Mouse (Mus musculus): ENCODE measurements around the gene Dcps. TPM values are rescaled to one million over a fixed set of nuclear protein-coding genes. Genes with fewer than 3 reads are reported as not detected.
"Not testable (repeated sequence)": the region's sequence is repeated elsewhere in the genome, so short reads cannot be mapped to it uniquely, and the experiment has no call there.

Gene Dcps
- polyA plus RNA-seq, 1 experiment from 2014 or later, result 93.1 TPM

DNA sequence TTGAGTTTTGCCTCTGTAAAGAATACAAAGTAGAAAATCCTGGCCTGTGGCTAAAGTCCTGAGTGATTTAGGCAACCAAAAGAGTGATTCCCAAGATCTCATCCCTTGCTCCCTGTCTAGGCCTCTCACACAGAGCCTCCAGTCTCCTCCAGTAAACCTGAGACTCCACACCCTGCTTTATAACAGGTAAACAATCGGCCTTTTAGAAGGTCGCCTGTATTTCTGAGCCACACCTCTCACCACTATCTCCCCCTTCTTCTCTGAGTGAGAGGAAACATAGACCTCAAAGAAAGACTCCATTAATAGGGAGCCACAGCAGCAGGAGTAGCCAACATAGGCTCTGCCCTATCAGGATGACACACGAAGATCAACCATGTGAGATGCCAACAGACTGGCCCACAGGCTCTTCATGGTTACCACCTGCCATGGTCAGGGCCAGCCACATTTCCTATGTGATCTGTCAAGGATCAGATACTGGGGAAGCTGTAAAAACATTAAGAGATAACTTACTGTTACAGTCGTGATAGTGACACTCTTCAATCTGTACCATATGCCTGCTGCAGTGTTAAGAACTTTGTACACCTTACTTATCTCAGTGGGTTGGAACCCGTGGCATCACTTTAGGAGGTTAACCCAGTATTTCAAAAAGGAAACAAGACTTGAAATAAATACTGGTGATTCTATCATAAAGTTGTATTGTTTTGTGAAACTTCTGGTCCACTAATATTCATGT, 11.6 kb downstream of the Dcps start:
- no peaks in the 10 kb centered on the region for H3K27me3 ChIP-seq (ENCODE audit: control insufficient read depth, insufficient read depth, low read length)
- 79% methylated on average over 5 of the region's 5 CpGs for WGBS
- H3K9ac ChIP-seq (ENCODE audit: low read depth, low read length), result no peak overlapping the region
- H3K4me1 ChIP-seq (ENCODE audit: control insufficient read depth, insufficient read depth, low read length), result no peaks in the 10 kb centered on the region
- no peak overlapping the region for H3K4me3 ChIP-seq (ENCODE audit: low read length)
- no peaks in the 10 kb centered on the region for H3K9me3 ChIP-seq (ENCODE audit: control insufficient read depth, low read length)
- no peak overlapping the region for H3K4me2 ChIP-seq (replicated peaks; ENCODE audit: low read depth, low read length)
- ATAC-seq (ENCODE audit: low FRiP score, low TSS enrichment), result no peak
- no peaks in the 10 kb centered on the region; the same call in 1 of the 2 replicates for H3K36me3 ChIP-seq (ENCODE audit: control insufficient read depth, insufficient read depth, low read length)
- no peak overlapping the region for H3K27ac ChIP-seq (ENCODE audit: low read depth, low read length)

DNA sequence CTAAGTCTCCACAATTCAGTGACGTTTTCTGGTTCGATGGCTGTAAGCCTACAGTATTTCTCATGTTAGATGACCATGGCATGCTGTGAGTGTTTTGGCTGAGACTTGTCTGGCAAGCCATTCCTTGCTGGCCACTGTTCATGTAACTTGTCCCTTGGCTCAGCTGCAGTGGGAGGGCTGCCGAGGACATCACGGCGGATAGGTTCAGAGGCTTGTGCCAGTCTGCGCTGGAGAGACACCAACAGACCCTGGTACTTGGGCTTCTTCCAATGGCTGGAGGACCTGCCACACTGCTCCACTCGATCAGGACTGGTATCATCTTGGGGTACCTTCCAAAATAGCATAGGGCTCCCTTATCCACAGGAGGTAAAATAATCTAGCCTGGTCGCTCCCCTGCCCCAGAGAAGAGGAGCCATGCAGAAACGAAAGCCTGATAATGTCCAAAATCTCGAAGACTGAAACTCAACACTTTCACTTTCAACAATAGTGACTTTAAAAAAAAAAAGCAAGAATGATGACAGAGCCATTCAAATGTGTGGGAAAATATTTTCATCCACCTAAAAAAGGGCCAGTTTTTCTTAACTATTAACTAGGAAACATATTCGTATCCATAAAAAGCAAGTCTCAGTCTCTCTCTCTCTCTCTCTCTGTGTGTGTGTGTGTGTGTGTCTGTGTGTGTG, 12.7 kb downstream of the Dcps start:
- Histone ChIP-seq H3K4me3 (ENCODE audit: low read length) (no peak overlapping the region), H3K4me2 (replicated peaks; ENCODE audit: low read depth, low read length) (no peak overlapping the region), H3K27me3 (ENCODE audit: control insufficient read depth, insufficient read depth, low read length) (no peaks in the 10 kb centered on the region), H3K27ac (ENCODE audit: low read depth, low read length) (no peak overlapping the region), H3K4me1 (ENCODE audit: control insufficient read depth, insufficient read depth, low read length) (no peaks in the 10 kb centered on the region; the same call in 1 of the 2 replicates), H3K9me3 (ENCODE audit: control insufficient read depth, low read length) (no peaks in the 10 kb centered on the region), H3K9ac (ENCODE audit: low read depth, low read length) (no peak overlapping the region), H3K36me3 (ENCODE audit: control insufficient read depth, insufficient read depth, low read length) (no peaks in the 10 kb centered on the region; the same call in 1 of the 2 replicates)
- no peak for ATAC-seq (ENCODE audit: low FRiP score, low TSS enrichment)
- WGBS, result 91% methylated on average over 11 of the region's 11 CpGs

DNA sequence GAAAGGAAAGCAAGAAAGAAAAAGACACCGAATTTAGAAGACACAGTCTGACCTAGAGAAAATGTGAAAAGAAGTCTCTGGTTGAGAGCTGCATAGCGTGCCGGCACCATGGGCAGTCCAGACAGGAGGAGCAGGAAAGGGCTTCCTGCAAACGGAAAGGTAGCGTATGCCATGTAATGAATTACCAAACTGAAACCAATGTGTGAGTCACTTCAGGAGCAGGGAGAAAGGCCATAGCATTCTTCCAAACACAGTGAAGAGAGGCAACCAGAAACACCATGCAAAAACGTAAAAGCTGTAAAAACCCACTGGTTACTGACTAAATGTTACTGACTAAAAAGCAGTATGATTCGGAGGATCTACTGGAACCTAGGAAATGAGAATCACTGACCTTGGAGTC, 14.1 kb downstream of the Dcps start:
- Histone ChIP-seq H3K4me3 (ENCODE audit: low read length) (no peak overlapping the region), H3K4me2 (replicated peaks; ENCODE audit: low read depth, low read length) (no peak overlapping the region), H3K36me3 (ENCODE audit: control insufficient read depth, insufficient read depth, low read length) (no peaks in the 10 kb centered on the region; the same call in 1 of the 2 replicates), H3K9me3 (ENCODE audit: control insufficient read depth, low read length) (no peaks in the 10 kb centered on the region), H3K27ac (ENCODE audit: low read depth, low read length) (no peak overlapping the region), H3K4me1 (ENCODE audit: control insufficient read depth, insufficient read depth, low read length) (no peaks in the 10 kb centered on the region; the same call in 1 of the 2 replicates), H3K9ac (ENCODE audit: low read depth, low read length) (no peak overlapping the region), H3K27me3 (ENCODE audit: control insufficient read depth, insufficient read depth, low read length) (no peaks in the 10 kb centered on the region)
- WGBS, result 83% methylated on average over 7 of the region's 7 CpGs
- no peak for ATAC-seq (ENCODE audit: low FRiP score, low TSS enrichment)

DNA sequence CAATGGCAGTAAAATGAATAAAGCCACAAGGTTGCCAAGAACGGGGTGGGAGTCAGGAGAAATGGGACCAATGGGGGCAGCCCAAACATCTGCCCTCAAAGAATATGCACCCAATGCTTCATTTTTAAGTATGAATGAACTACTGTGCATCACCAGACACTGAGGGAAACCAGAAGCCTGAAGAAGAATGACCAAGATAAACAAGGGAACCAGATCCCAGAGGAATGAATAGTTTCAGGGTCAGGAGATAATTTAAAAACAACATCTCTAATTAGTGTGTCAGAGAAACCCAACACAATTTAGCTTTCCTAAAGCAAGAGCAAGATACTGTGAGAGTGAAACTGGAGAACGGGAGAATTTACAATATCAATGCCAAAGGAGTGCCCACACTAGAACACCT, 15.2 kb downstream of the Dcps start:
- 70% methylated on average over 2 of the region's 2 CpGs for WGBS

DNA sequence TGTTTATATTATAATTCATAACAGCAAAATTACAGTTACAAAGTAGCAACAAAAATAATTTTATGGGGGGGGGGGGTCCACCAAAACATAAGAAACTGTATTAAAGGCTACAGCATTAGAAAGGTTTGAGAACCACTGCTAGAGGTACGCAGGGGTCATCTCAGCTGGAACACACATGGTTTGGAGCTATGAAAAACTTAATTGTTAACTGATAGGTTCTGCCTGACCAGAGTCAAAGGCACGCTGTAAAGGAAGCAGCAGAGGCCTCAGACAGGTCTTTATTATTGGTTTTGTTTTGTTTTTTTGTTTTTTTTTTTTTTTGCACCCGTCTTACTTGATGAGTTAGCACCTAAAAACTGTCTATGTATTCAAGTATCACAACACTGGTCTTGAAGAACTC, 17.4 kb downstream of the Dcps start:
- no peaks in the 10 kb centered on the region for H3K9me3 ChIP-seq (ENCODE audit: control insufficient read depth, low read length)
- ATAC-seq (ENCODE audit: low FRiP score, low TSS enrichment), result no peak

More for the DNA sequence above, 15.2 kb downstream of the Dcps start:
- H3K4me1 ChIP-seq (ENCODE audit: control insufficient read depth, insufficient read depth, low read length), result no peaks in the 10 kb centered on the region; the same call in 1 of the 2 replicates
- no peak overlapping the region for H3K4me3 ChIP-seq (ENCODE audit: low read length)
- H3K9me3 ChIP-seq (ENCODE audit: control insufficient read depth, low read length), result no peaks in the 10 kb centered on the region
- no peak overlapping the region for H3K4me2 ChIP-seq (replicated peaks; ENCODE audit: low read depth, low read length)
- H3K36me3 ChIP-seq (ENCODE audit: control insufficient read depth, insufficient read depth, low read length), result no peaks in the 10 kb centered on the region; the same call in 1 of the 2 replicates
- no peaks in the 10 kb centered on the region for H3K27me3 ChIP-seq (ENCODE audit: control insufficient read depth, insufficient read depth, low read length)
- no peak overlapping the region for H3K9ac ChIP-seq (ENCODE audit: low read depth, low read length)
- ATAC-seq (ENCODE audit: low FRiP score, low TSS enrichment), result no peak
- no peak overlapping the region for H3K27ac ChIP-seq (ENCODE audit: low read depth, low read length)

DNA sequence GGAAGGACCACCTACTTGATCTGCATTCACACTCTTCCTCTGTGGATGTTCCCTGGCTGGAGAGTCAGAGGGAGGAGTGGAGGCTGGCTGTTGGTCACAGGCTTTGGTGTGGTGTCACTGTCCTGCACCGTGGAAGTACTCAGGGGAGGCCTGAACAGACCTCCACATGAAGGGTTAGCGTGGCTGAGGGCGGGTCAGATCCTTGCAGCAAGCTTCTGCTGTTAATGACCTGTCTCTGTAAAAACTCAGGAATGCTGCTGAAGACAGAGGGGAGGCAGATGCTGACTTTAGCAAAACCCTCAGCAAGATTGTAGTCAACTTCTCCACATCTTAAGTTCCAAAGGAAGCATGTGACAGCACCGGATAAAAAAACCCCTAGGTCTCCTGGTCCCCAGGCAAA, 19.0 kb downstream of the Dcps start:
- H3K36me3 ChIP-seq (ENCODE audit: control insufficient read depth, insufficient read depth, low read length), result no peaks in the 10 kb centered on the region
- no peaks in the 10 kb centered on the region for H3K27me3 ChIP-seq (ENCODE audit: control insufficient read depth, insufficient read depth, low read length)
- ATAC-seq (ENCODE audit: low FRiP score, low TSS enrichment), result no peak
- WGBS, result 75% methylated on average over 4 of the region's 4 CpGs
- no peak overlapping the region for H3K9ac ChIP-seq (ENCODE audit: low read depth, low read length)
- H3K4me1 ChIP-seq (ENCODE audit: control insufficient read depth, insufficient read depth, low read length), result no peaks in the 10 kb centered on the region; the same call in 1 of the 2 replicates
- no peak overlapping the region for H3K4me2 ChIP-seq (replicated peaks; ENCODE audit: low read depth, low read length)
- no peak overlapping the region for H3K4me3 ChIP-seq (ENCODE audit: low read length)
- H3K9me3 ChIP-seq (ENCODE audit: control insufficient read depth, low read length), result no peaks in the 10 kb centered on the region
- H3K27ac ChIP-seq (ENCODE audit: low read depth, low read length), result no peak overlapping the region

More for the DNA sequence above, 17.4 kb downstream of the Dcps start:
- H3K27me3 ChIP-seq (ENCODE audit: control insufficient read depth, insufficient read depth, low read length), result no peaks in the 10 kb centered on the region
- H3K4me1 ChIP-seq (ENCODE audit: control insufficient read depth, insufficient read depth, low read length), result no peaks in the 10 kb centered on the region; the same call in 1 of the 2 replicates
- no peak overlapping the region for H3K27ac ChIP-seq (ENCODE audit: low read depth, low read length)
- H3K9ac ChIP-seq (ENCODE audit: low read depth, low read length), result no peak overlapping the region
- H3K36me3 ChIP-seq (ENCODE audit: control insufficient read depth, insufficient read depth, low read length), result no peaks in the 10 kb centered on the region
- H3K4me3 ChIP-seq (ENCODE audit: low read length), result no peak overlapping the region
- no peak overlapping the region for H3K4me2 ChIP-seq (replicated peaks; ENCODE audit: low read depth, low read length)
- WGBS, result 78% methylated on average over 3 of the region's 3 CpGs

DNA sequence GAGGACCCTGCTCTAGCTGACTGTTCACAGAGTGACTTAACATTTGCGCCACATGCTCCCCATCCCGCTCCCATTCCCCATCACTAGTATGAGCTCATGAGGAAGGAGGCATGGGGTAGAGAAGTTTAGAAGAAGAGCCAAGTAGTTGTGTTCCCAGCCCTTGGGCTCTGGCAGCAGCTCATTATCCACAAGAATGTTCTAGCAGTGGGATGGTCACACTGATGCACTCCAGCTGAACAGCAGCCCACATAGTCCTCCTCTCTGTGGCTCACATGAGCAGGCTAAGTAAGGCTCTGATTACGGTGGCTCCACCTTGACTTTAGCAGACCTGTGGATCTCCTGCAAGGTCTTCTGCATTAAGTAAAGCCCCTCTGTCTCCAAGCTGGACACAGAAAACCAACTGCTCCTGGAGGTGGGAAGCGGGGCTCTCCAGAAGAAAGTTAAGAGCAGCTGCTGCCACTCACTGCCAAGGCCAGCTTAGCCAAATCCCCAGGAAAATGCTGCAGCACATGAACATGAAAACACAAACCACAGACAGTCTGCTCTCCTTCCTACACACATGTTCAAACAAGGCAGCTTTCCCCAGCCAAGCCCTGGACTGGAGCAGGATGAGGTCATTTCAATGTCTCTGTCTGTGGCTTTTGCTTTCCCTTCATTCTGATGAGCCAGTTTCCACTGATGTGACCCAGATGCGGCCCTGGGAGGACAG, 19.7 kb downstream of the Dcps start:
- H3K4me1 ChIP-seq (ENCODE audit: control insufficient read depth, insufficient read depth, low read length), result no peaks in the 10 kb centered on the region; the same call in 1 of the 2 replicates
- H3K27ac ChIP-seq (ENCODE audit: low read depth, low read length), result no peak overlapping the region
- no peak overlapping the region for H3K4me2 ChIP-seq (replicated peaks; ENCODE audit: low read depth, low read length)
- H3K36me3 ChIP-seq (ENCODE audit: control insufficient read depth, insufficient read depth, low read length), result no peaks in the 10 kb centered on the region
- H3K9me3 ChIP-seq (ENCODE audit: control insufficient read depth, low read length), result no peaks in the 10 kb centered on the region
- no peak for ATAC-seq (ENCODE audit: low FRiP score, low TSS enrichment)
- WGBS, result 88% methylated on average over 5 of the region's 5 CpGs
- H3K27me3 ChIP-seq (ENCODE audit: control insufficient read depth, insufficient read depth, low read length), result no peaks in the 10 kb centered on the region
- H3K4me3 ChIP-seq (ENCODE audit: low read length), result no peak overlapping the region
- H3K9ac ChIP-seq (ENCODE audit: low read depth, low read length), result no peak overlapping the region

DNA sequence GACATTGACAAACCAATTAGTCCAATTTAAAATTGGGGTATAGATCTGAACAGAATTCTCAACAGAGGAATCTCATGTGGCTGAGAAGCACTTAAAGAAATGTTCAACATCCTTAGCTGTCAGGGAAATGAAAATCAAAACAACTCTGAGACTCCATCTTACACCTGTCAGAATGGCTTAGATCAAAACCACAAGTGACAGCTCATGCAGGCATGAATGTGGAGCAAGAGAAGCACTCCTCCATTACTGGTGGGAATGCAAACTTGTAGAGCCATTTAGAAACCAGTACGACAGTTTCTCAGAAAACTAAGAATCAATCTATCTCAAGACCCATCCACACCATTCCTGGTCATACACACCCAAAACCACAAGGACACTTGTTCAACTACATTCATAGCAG, 22.9 kb downstream of the Dcps start:
- ATAC-seq (ENCODE audit: low FRiP score, low TSS enrichment), result no peak

DNA sequence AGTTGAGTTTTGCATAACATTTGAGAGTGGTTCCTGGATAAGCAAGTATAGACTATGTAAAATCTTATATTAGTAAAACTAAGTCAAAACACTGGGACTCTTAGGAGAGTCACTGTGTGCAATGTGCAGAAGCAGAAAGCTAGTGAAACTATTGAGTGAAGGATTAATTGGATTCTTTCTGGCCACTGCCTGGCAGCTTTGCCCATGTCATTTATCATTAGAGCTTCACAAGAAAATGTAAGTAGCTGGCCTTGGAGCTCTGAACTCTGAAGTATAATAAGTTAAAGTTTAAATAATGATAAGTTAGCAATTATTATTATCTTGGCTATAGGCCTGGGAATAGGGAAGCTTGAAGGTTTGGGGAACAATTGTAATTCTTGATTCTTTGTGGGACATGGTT, 27.0 kb downstream of the Dcps start:
- not testable (repeated sequence) for H3K4me2 ChIP-seq (replicated peaks; ENCODE audit: low read depth, low read length); H3K9ac ChIP-seq (ENCODE audit: low read depth, low read length); H3K36me3 ChIP-seq (ENCODE audit: control insufficient read depth, insufficient read depth, low read length); H3K4me3 ChIP-seq (ENCODE audit: low read length); H3K27ac ChIP-seq (ENCODE audit: low read depth, low read length); H3K4me1 ChIP-seq (ENCODE audit: control insufficient read depth, insufficient read depth, low read length); H3K9me3 ChIP-seq (ENCODE audit: control insufficient read depth, low read length); ATAC-seq (ENCODE audit: low FRiP score, low TSS enrichment); H3K27me3 ChIP-seq (ENCODE audit: control insufficient read depth, insufficient read depth, low read length)

More for the DNA sequence above, 22.9 kb downstream of the Dcps start:
- H3K4me2 ChIP-seq (replicated peaks; ENCODE audit: low read depth, low read length), result no peak overlapping the region
- H3K27me3 ChIP-seq (ENCODE audit: control insufficient read depth, insufficient read depth, low read length), result no peaks in the 10 kb centered on the region
- no peak overlapping the region for H3K27ac ChIP-seq (ENCODE audit: low read depth, low read length)
- H3K4me3 ChIP-seq (ENCODE audit: low read length), result no peak overlapping the region
- WGBS, result 93% methylated on average over 1 of the region's 1 CpGs
- H3K9ac ChIP-seq (ENCODE audit: low read depth, low read length), result no peak overlapping the region
- H3K9me3 ChIP-seq (ENCODE audit: control insufficient read depth, low read length), result no peaks in the 10 kb centered on the region
- no peaks in the 10 kb centered on the region for H3K4me1 ChIP-seq (ENCODE audit: control insufficient read depth, insufficient read depth, low read length)
- H3K36me3 ChIP-seq (ENCODE audit: control insufficient read depth, insufficient read depth, low read length), result no peaks in the 10 kb centered on the region

Measured in kidney, embryonic 14.5 days (tissue).